Mouse (Mus musculus) embryonic facial prominence, embryonic 12.5 days (tissue): Measurements from ENCODE around the gene Ctnna3. TPM values are rescaled to one million over a fixed set of nuclear protein-coding genes. Genes with fewer than 3 reads are reported as not detected.

ENCODE experiments used
- ATAC-seq: fragments of 200-750 bp; cut with Nextera tagmentation; 2 replicates; pipeline ENCODE4 v1.8.0; 2017; ENCODE audit not compliant: insufficient number of reproducible peaks, insufficient read depth, low FRiP score, low TSS enrichment
- H3K27ac ChIP-seq: fragments of 300-500 bp; sonication (generic); 2 replicates; pipeline ENCODE4 v1.5.1; 2016; ENCODE audit warnings: mild to moderate bottlenecking
- H3K27me3 ChIP-seq: fragments of 300-500 bp; sonication (generic); 2 replicates; pipeline ENCODE4 v1.6.1; 2016; ENCODE audit warnings: mild to moderate bottlenecking, moderate library complexity
- H3K36me3 ChIP-seq: fragments of 300-500 bp; sonication (generic); 2 replicates; pipeline ENCODE4 v1.6.1; 2016; ENCODE audit warnings: mild to moderate bottlenecking
- H3K4me1 ChIP-seq: fragments of 300-500 bp; sonication (generic); 2 replicates; pipeline ENCODE4 v1.6.1; 2016
- H3K4me2 ChIP-seq: fragments of 300-500 bp; sonication (generic); replicated peaks from 2 replicates; pipeline ENCODE4 v1.6.1; 2016; ENCODE audit warnings: mild to moderate bottlenecking, moderate library complexity
- H3K4me3 ChIP-seq: fragments of 300-500 bp; sonication (generic); 2 replicates; pipeline ENCODE4 v1.5.1; 2016; ENCODE audit warnings: mild to moderate bottlenecking
- H3K9ac ChIP-seq: fragments of 300-500 bp; sonication (generic); 2 replicates; pipeline ENCODE4 v1.6.1; 2016; ENCODE audit warnings: mild to moderate bottlenecking, moderate library complexity
- H3K9me3 ChIP-seq: fragments of 300-500 bp; sonication (generic); 2 replicates; pipeline ENCODE4 v1.6.1; 2016; ENCODE audit warnings: mild to moderate bottlenecking, moderate library complexity
- WGBS: fragments of 180-500 bp; shearing (Covaris S2); methylation state at CpG from one replicate; pipeline ENCODE4 v1.1.7; 2016; 5-methylcytosine and 5-hydroxymethylcytosine counted together
- polyA plus RNA-seq: library from polyadenylated mRNA; unstranded; fragments of >200 nt; fragmentation: Nextera tagmentation; extraction: Ambion mirVana; gene quantifications from 2 replicates; pipeline ENCODE4 v1.2.1, GENCODE M21; 2016

Gene Ctnna3
- polyA plus RNA-seq, 1 experiment from 2014 or later = 0.32 TPM

DNA sequence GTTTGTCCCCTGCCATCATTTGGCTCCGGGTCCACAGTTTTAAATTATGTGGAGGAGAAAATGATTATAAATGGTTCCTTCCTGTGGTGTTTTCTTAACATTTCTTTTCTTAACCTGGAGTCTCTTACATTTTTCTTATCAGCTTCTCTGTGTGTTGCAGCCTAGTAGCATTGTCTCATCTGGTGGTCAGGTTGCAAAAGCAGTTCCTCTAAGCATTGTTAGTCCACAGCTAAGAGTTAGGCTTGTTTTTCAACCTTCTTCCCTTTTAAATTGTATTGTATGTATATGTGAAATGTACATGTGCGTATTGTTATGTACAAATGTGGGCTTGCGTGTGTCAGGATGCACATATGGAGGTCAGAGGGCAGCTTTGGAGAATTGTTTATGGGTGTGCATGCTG lies 220.4 kb downstream of the Ctnna3 start:
- no peaks in the 10 kb centered on the region for H3K36me3 ChIP-seq
- 89% methylated on average over 3 of the region's 3 CpGs for WGBS
- H3K4me1 ChIP-seq = no peaks in the 10 kb centered on the region
- no peak overlapping the region for H3K4me2 ChIP-seq
- H3K27me3 ChIP-seq = no peaks in the 10 kb centered on the region
- no peak overlapping the region for H3K9ac ChIP-seq
- no peak overlapping the region for H3K4me3 ChIP-seq
- no peaks in the 10 kb centered on the region for H3K9me3 ChIP-seq
- H3K27ac ChIP-seq = no peak overlapping the region
- no peak for ATAC-seq

DNA sequence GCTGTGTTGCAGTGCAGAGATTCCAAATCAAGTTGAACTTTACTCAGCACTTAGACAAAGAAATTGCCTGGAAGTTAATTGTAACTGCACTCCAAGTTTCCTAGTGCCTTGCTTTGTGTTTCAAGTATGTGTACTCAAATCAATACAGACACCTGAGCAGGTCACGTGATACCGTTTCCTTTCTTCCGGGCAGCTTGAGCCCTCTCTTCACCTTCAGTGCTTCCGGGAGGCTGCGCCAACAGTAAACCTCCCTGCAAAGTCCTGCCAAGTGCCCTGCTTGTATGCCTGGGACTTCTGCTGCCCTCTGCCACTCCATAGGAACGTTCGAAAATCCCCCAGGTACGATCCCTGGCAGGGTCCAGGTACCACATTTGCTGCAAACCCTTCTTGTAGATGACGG lies 223.0 kb downstream of the Ctnna3 start:
- Histone ChIP-seq H3K4me2 (no peak overlapping the region), H3K36me3 (no peaks in the 10 kb centered on the region), H3K9me3 (no peaks in the 10 kb centered on the region), H3K9ac (no peak overlapping the region), H3K27ac (no peak overlapping the region), H3K4me1 (no peaks in the 10 kb centered on the region), H3K4me3 (no peak overlapping the region), H3K27me3 (no peaks in the 10 kb centered on the region)
- 77% methylated on average over 9 of the region's 9 CpGs for WGBS
- ATAC-seq = no peak

DNA sequence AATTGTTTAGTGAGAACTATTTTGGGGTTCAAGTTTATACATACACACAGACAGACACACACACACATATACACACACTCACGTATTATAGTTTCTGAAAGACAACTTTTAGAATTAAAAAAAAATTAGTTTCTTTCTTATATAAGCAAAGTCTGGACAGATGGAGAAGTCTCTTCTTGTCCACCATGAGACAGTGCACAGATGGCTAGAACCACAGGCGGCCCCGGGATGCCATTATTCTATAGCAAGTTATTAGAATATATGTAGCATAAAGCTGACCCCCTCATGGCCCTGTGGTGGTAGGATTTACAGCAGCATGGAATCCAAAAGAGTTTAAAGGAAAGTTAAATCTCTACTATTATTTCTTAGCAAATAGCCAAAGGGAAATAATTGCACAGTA lies 223.7 kb downstream of the Ctnna3 start:
- Histone ChIP-seq H3K9ac (no peak overlapping the region), H3K4me2 (no peak overlapping the region), H3K4me1 (no peaks in the 10 kb centered on the region), H3K9me3 (no peaks in the 10 kb centered on the region), H3K27me3 (no peaks in the 10 kb centered on the region), H3K36me3 (no peaks in the 10 kb centered on the region), H3K27ac (no peak overlapping the region), H3K4me3 (no peak overlapping the region)
- 90% methylated on average over 3 of the region's 3 CpGs for WGBS
- ATAC-seq = no peak

GRCm38 (mm10) chr10:63654560-63654959 lies 224.7 kb downstream of the Ctnna3 start:
- Histone ChIP-seq H3K9me3 (no peaks in the 10 kb centered on the region), H3K4me1 (no peaks in the 10 kb centered on the region), H3K27me3 (no peaks in the 10 kb centered on the region), H3K36me3 (no peaks in the 10 kb centered on the region), H3K4me2 (no peak overlapping the region), H3K9ac (no peak overlapping the region), H3K27ac (no peak overlapping the region), H3K4me3 (no peak overlapping the region)
- 86% methylated on average over 5 of the region's 5 CpGs for WGBS
- ATAC-seq = no peak

GRCm38 (mm10) chr10:63676343-63676742 lies 246.4 kb downstream of the Ctnna3 start:
- no peaks in the 10 kb centered on the region for H3K9me3 ChIP-seq
- H3K27me3 ChIP-seq = no peaks in the 10 kb centered on the region
- H3K4me2 ChIP-seq = no peak overlapping the region
- no peak overlapping the region for H3K9ac ChIP-seq
- 88% methylated on average over 6 of the region's 6 CpGs for WGBS
- H3K4me3 ChIP-seq = no peak overlapping the region
- no peak for ATAC-seq
- H3K36me3 ChIP-seq = no peaks in the 10 kb centered on the region
- H3K4me1 ChIP-seq = no peaks in the 10 kb centered on the region
- H3K27ac ChIP-seq = no peak overlapping the region

GRCm38 (mm10) chr10:63689233-63689632 lies 259.3 kb downstream of the Ctnna3 start:
- Histone ChIP-seq H3K4me3 (no peak overlapping the region), H3K9ac (no peak overlapping the region), H3K4me2 (no peak overlapping the region), H3K27me3 (no peaks in the 10 kb centered on the region), H3K4me1 (no peaks in the 10 kb centered on the region), H3K27ac (no peak overlapping the region), H3K36me3 (no peaks in the 10 kb centered on the region), H3K9me3 (no peaks in the 10 kb centered on the region)
- ATAC-seq = no peak
- 13% methylated on average over 3 of the region's 3 CpGs for whole genome bisulfite sequencing

GRCm38 (mm10) chr10:63689651-63690050 lies 259.8 kb downstream of the Ctnna3 start:
- H3K36me3 ChIP-seq = no peaks in the 10 kb centered on the region
- no peak overlapping the region for H3K4me2 ChIP-seq
- H3K9ac ChIP-seq = no peak overlapping the region
- ATAC-seq = no peak
- H3K4me1 ChIP-seq = no peaks in the 10 kb centered on the region
- no peaks in the 10 kb centered on the region for H3K9me3 ChIP-seq
- no peak overlapping the region for H3K4me3 ChIP-seq
- no peak overlapping the region for H3K27ac ChIP-seq
- 32% methylated on average over 4 of the region's 4 CpGs for WGBS
- no peaks in the 10 kb centered on the region for H3K27me3 ChIP-seq

- H3K4me1 ChIP-seq = no peaks in the 10 kb centered on the region
- no peak overlapping the region for H3K4me2 ChIP-seq
- 52% methylated on average over 3 of the region's 3 CpGs for WGBS
- no peak overlapping the region for H3K27ac ChIP-seq
- H3K36me3 ChIP-seq = no peaks in the 10 kb centered on the region
- no peak for ATAC-seq
- H3K27me3 ChIP-seq = no peaks in the 10 kb centered on the region
- no peak overlapping the region for H3K9ac ChIP-seq
- H3K9me3 ChIP-seq = no peaks in the 10 kb centered on the region
- no peak overlapping the region for H3K4me3 ChIP-seq
Measured at GRCm38 (mm10) chr10:63692039-63692438, 262.1 kb downstream of the Ctnna3 start.

DNA sequence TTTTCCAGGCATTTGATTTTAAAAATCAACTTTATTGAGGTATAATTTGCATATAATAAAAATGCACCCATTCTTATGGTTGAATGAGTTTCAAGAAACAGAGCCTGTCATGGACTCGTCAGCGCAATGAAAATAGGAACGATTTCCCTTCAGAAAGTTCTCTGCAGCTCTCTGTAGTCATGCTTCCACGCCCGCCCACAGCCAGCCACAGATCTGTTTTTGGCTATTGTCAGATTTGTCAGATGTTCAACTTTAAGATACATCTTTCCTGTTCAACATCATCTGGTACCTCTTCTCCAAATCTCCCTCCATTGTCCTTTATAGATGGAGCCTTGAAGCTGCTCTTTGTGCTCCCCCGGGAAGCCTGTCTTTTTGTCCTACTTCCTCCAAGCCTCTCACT lies 280.3 kb downstream of the Ctnna3 start:
- Histone ChIP-seq H3K36me3 (no peaks in the 10 kb centered on the region), H3K9ac (no peak overlapping the region), H3K27ac (no peak overlapping the region), H3K27me3 (no peaks in the 10 kb centered on the region), H3K4me1 (no peaks in the 10 kb centered on the region), H3K4me3 (no peak overlapping the region), H3K4me2 (no peak overlapping the region), H3K9me3 (no peaks in the 10 kb centered on the region)
- 89% methylated on average over 6 of the region's 6 CpGs for WGBS
- no peak for ATAC-seq

DNA sequence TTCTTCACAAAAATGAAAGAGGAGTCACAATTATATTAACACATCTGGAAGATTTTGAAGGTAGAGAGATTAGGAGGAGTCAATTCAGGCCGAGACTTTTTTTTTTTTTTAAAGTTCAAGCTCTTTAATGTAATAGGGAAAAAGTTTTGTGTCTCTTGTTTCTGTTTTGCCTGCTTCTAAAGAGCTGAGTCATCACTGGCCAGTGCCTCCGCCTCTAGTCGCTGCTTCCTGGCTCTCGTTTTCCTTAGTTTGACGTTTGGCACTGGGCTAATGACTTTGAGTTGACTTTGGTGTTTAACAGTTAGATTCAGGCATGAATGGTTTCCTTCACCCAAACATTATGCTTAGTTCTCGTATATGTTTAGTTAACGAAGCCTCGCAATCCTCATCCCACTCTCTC lies 282.6 kb downstream of the Ctnna3 start:
- WGBS = 64% methylated on average over 8 of the region's 8 CpGs
- H3K4me2 ChIP-seq = no peak overlapping the region
- H3K27me3 ChIP-seq = no peaks in the 10 kb centered on the region
- no peaks in the 10 kb centered on the region for H3K36me3 ChIP-seq
- no peak overlapping the region for H3K9ac ChIP-seq
- no peaks in the 10 kb centered on the region for H3K9me3 ChIP-seq
- H3K27ac ChIP-seq = no peak overlapping the region
- H3K4me1 ChIP-seq = no peaks in the 10 kb centered on the region
- no peak overlapping the region for H3K4me3 ChIP-seq
- ATAC-seq = no peak

DNA sequence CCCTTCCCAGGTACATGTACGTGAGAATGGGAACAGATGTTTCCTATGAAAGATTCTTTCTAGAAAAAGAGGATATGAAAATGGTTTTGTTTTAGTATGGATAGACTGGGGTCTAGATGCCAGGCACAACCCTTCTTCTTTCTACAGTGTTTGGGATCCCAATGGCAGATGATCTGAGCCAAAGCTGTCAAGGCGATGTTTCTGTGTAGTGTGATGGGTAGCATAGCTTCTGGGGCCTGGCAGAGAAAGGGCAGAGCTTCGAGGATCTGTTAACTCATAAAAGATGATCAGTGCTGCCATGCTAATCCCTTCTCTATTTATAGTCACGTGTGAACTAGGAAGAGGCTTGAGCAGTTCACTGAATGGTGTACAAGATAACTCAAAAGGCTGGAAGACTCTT lies 284.3 kb downstream of the Ctnna3 start:
- 75% methylated on average over 4 of the region's 4 CpGs for WGBS
- Histone ChIP-seq H3K27ac (no peak overlapping the region), H3K4me3 (no peak overlapping the region)

DNA sequence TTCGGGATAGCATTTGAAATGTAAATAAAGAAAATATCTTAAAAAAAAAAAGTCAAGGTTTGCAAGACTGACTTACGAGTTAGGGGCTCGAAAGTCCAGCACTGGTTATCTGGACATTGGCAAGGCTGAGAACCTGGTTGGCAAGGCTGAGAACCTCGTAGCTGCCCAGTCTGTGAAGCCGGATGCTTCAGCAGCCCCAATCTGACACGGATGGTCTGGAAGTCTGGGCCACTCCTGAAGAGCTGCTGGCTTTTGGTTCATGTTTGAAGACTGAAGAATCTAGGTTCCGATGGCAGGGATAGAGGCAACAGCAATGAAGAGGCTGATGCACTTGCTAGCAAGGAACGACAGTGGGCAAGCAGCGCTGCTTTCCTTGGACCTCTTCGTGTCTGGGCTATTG lies 339.0 kb downstream of the Ctnna3 start:
- no peak overlapping the region for H3K4me3 ChIP-seq
- H3K9me3 ChIP-seq = no peaks in the 10 kb centered on the region
- H3K9ac ChIP-seq = no peak overlapping the region
- H3K4me1 ChIP-seq = no peaks in the 10 kb centered on the region
- no peak overlapping the region for H3K27ac ChIP-seq
- no peaks in the 10 kb centered on the region for H3K27me3 ChIP-seq
- ATAC-seq = no peak
- no peak overlapping the region for H3K4me2 ChIP-seq
- no peaks in the 10 kb centered on the region for H3K36me3 ChIP-seq
- WGBS = 92% methylated on average over 10 of the region's 10 CpGs

More for the DNA sequence above, 284.3 kb downstream of the Ctnna3 start:
- Histone ChIP-seq H3K36me3 (no peaks in the 10 kb centered on the region), H3K4me2 (no peak overlapping the region), H3K27me3 (no peaks in the 10 kb centered on the region), H3K4me1 (no peaks in the 10 kb centered on the region), H3K9ac (no peak overlapping the region), H3K9me3 (no peaks in the 10 kb centered on the region)
- ATAC-seq = no peak

- no peak overlapping the region for H3K4me2 ChIP-seq
Measured at GRCm38 (mm10) chr10:63771656-63772055, 341.8 kb downstream of the Ctnna3 start.

More at GRCm38 (mm10) chr10:63771656-63772055, 341.8 kb downstream of the Ctnna3 start:
- WGBS = 84% methylated on average over 7 of the region's 7 CpGs
- no peaks in the 10 kb centered on the region for H3K36me3 ChIP-seq
- no peak for ATAC-seq
- no peaks in the 10 kb centered on the region for H3K9me3 ChIP-seq
- no peak overlapping the region for H3K9ac ChIP-seq
- H3K27me3 ChIP-seq = no peaks in the 10 kb centered on the region
- no peak overlapping the region for H3K27ac ChIP-seq
- H3K4me1 ChIP-seq = no peaks in the 10 kb centered on the region
- H3K4me3 ChIP-seq = no peak overlapping the region
